In the genomic region with DNA sequence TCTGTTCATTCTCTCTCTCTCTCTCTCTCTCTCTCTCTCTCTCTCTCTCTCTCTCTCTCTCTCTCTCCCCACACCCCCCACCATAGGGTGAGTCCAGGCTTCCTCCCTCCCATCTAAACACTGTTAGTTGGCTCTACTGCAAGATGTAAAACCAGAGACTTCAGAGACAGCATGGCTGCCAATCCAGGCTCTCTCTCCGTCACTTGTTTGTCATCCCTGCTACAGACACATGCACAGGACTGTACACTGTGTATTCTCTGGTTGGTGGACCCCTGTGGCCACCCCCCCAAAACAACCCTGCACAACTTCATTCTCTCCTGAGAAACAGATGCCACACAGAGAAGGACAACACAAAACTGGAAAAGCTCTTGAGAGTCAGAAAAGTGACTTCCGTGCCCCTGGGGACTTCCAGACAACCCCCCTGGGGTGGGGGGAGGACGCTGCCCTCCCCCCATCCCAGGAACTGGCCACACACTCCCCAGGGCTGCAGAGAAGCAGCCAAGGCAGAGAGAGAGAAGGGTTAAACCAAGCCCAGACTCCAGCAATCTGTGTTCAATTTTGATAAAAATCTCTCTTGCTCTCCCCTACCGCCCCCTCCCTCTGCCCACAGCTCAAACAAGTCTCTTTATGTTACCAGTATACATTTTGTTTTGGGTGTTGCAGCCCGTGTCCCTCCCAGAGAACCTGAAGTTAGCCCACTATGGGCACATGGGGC, we compare ENCODE assay signal across 9 mouse cellular contexts. TPM values are rescaled to one million over a fixed set of nuclear protein-coding genes. Genes with fewer than 3 reads are reported as not detected.
A peak's percentile ranks its signal among the peaks of the same experiment; 100 is the strongest.
DNase-seq lines count a peak whose midpoint lies in the region; ATAC-seq and TF ChIP-seq lines count a peak whose summit lies in the region.
"Had no signal": no experiment of that assay in that cellular context is flagged by ENCODE, and none has a peak within 500 bp of the region (broad histone marks: within the 10 kb centered on the region; RNA-seq: fewer than 3 reads in every experiment).

No protein-coding gene starts in this region.

- H3K4me2 ChIP-seq in heart, embryonic 15.5 days = peak overlapping the region; percentile 84
- H3K4me2 ChIP-seq in embryonic facial prominence, embryonic 14.5 days (ENCODE audit: low read depth, low read length) = peak overlapping the region; percentile 84
- peak overlapping the region; percentile 66 for H3K4me2 ChIP-seq in intestine, embryonic 15.5 days (replicated peaks)
- H3K4me2 ChIP-seq in myocyte (ENCODE audit: low read depth) = peak overlapping the region; percentile 66

- H3K36me3 ChIP-seq in heart, embryonic 15.5 days = no peaks in the 10 kb centered on the region
- no peaks in the 10 kb centered on the region for H3K36me3 ChIP-seq in embryonic facial prominence, embryonic 14.5 days (ENCODE audit: control insufficient read depth, insufficient read depth, low read length)
- H3K36me3 ChIP-seq in intestine, embryonic 15.5 days = no peaks in the 10 kb centered on the region
- no peaks in the 10 kb centered on the region for H3K36me3 ChIP-seq in myocyte (ENCODE audit: control insufficient read depth, insufficient read depth)

- H3K27me3 ChIP-seq in heart, embryonic 15.5 days = peaks cover 5% of the 10 kb centered on the region; the same call in 1 of the 2 replicates
- H3K27me3 ChIP-seq in embryonic facial prominence, embryonic 14.5 days (replicated peaks; ENCODE audit: control insufficient read depth, insufficient read depth, low read length) = no peaks in the 10 kb centered on the region
- H3K27me3 ChIP-seq in intestine, embryonic 15.5 days (replicated peaks) = 0 out of 2 replicates have a peak, but pooled peaks cover 3% of the 10 kb centered on the region
- peaks cover 15% of the 10 kb centered on the region for H3K27me3 ChIP-seq in myocyte (ENCODE audit: control insufficient read depth, insufficient read depth, insufficient read length)

- H3K9me3 ChIP-seq in heart, embryonic 15.5 days (replicated peaks) = no peaks in the 10 kb centered on the region
- H3K9me3 ChIP-seq in embryonic facial prominence, embryonic 14.5 days (ENCODE audit: control insufficient read depth, low read length) = no peaks in the 10 kb centered on the region
- H3K9me3 ChIP-seq in intestine, embryonic 15.5 days = no peaks in the 10 kb centered on the region

- peak overlapping the region; percentile 66 for H3K9ac ChIP-seq in heart, embryonic 15.5 days
- H3K9ac ChIP-seq in embryonic facial prominence, embryonic 14.5 days (ENCODE audit: low read depth, low read length) = peak overlapping the region; percentile 74
- peak overlapping the region; percentile 55 for H3K9ac ChIP-seq in intestine, embryonic 15.5 days

- H3K27ac ChIP-seq in heart, embryonic 15.5 days = peak overlapping the region; percentile 92; the same call in 1 of the 2 replicates
- H3K27ac ChIP-seq in embryonic facial prominence, embryonic 14.5 days (replicated peaks; ENCODE audit: low read depth, low read length) = peak overlapping the region; percentile 94
- H3K27ac ChIP-seq in intestine, embryonic 15.5 days = no peak overlapping the region; the same call in 1 of the 2 replicates

- H3ac ChIP-seq in myocyte (ENCODE audit: control insufficient read depth, insufficient read length) = no peak overlapping the region

- peak overlapping the region; percentile 71 for H3K4me3 ChIP-seq in heart, embryonic 15.5 days
- peak overlapping the region; percentile 57 for H3K4me3 ChIP-seq in embryonic facial prominence, embryonic 14.5 days (ENCODE audit: low read depth, low read length)
- H3K4me3 ChIP-seq in intestine, embryonic 15.5 days (replicated peaks) = peak overlapping the region; percentile 44
- no peak overlapping the region for H3K4me3 ChIP-seq in myocyte

- 18% methylated on average over 5 of the region's 5 CpGs for WGBS in heart, embryonic 15.5 days
- 13% methylated on average over 5 of the region's 5 CpGs for WGBS in embryonic facial prominence, embryonic 14.5 days
- WGBS in intestine, embryonic 15.5 days = 19% methylated on average over 5 of the region's 5 CpGs

- TF ChIP-seq POLR2A in myocyte (IDR thresholded peaks at IDR 0.05; ENCODE audit: insufficient read length, low read depth) = no peak

- H3K79me2 ChIP-seq in myocyte (ENCODE audit: control insufficient read depth, insufficient read depth) = no peaks in the 10 kb centered on the region

- no peak for DNase-seq in heart, postnatal 25 days (ENCODE audit: low spot score)
- DNase-seq in embryonic facial prominence, embryonic 14.5 days (ENCODE audit: low spot score) = peak; percentile 44
- no peak for DNase-seq in ovary, postnatal 14 days (ENCODE audit: low spot score)
- DNase-seq in gastrocnemius, postnatal 10 days = no peak
- no peak for DNase-seq in gastrocnemius, postnatal 4 days (ENCODE audit: low spot score in 2 of 2)

- ATAC-seq in heart, embryonic 15.5 days (replicated peaks; ENCODE audit: insufficient number of reproducible peaks, insufficient read depth, low FRiP score, low read depth) = no peak
- 0 out of 2 replicates have a peak, but pooled peaks have one; percentile 17 for ATAC-seq in embryonic facial prominence, embryonic 14.5 days (ENCODE audit: low read depth)
- 0 out of 2 replicates have a peak, but pooled peaks have one; percentile 16 for ATAC-seq in intestine, embryonic 15.5 days

- intact Hi-C loops in heart, postnatal 25 days (cut with DNase I) = loop anchor here (10.0 kb wide), 1 partner anchor 192 kb away; no protein-coding TSS in a partner anchor

- H3K4me1 ChIP-seq in heart, embryonic 15.5 days (replicated peaks) = peaks cover 21% of the 10 kb centered on the region
- peaks cover 17% of the 10 kb centered on the region; the same call in 1 of the 2 replicates for H3K4me1 ChIP-seq in embryonic facial prominence, embryonic 14.5 days (ENCODE audit: control insufficient read depth, insufficient read depth, low read length)
- H3K4me1 ChIP-seq in intestine, embryonic 15.5 days (replicated peaks) = peaks cover 6% of the 10 kb centered on the region; the same call in 1 of the 2 replicates

TF ChIP-seq in myocyte, 11 proteins besides CTCF, POLR2A, EP300 and RAD21:
- TF ChIP-seq REST (IDR thresholded peaks at IDR 0.05; ENCODE audit: insufficient read depth, insufficient read length) (no peak), USF1 (IDR thresholded peaks at IDR 0.05; ENCODE audit: low read depth) (no peak), MYOD1 (IDR thresholded peaks at IDR 0.05; ENCODE audit: control insufficient read depth in 1 of 3, insufficient read length in 2 of 3, low read depth in 2 of 3) (no peak), TCF3 (IDR thresholded peaks at IDR 0.05; ENCODE audit: insufficient read length, low read depth) (no peak), MYOG (IDR thresholded peaks at IDR 0.05; ENCODE audit: control insufficient read depth in 1 of 3, insufficient read depth in 1 of 3, insufficient read length in 2 of 3, low read depth in 2 of 3) (no peak), POLR2AphosphoS2 (IDR thresholded peaks at IDR 0.05; ENCODE audit: insufficient read length, low read depth) (no peak), E2F4 (IDR thresholded peaks at IDR 0.05; ENCODE audit: insufficient read depth) (no peak), MAX (IDR thresholded peaks at IDR 0.05; ENCODE audit: low read depth) (no peak), TCF12 (IDR thresholded peaks at IDR 0.05; ENCODE audit: insufficient read depth, poor library complexity, severe bottlenecking) (no peak), CEBPB (IDR thresholded peaks at IDR 0.05; ENCODE audit: insufficient read depth, poor library complexity, severe bottlenecking) (no peak), SRF (IDR thresholded peaks at IDR 0.05; ENCODE audit: control insufficient read depth, insufficient read length, low read depth) (no peak)

RNA-seq across cellular contexts. Expression of a gene that starts 1.3 kb away (rescaled TPM):
- 3.9 and 5.3 TPM in 2 replicates for polyA plus RNA-seq in heart, embryonic 15.5 days (2015; fragmentation: Nextera tagmentation; extraction: Ambion mirVana)
- total RNA-seq in heart, postnatal 25 days (2021) = 1 to 10 TPM; 8.8 to 9.7 TPM
- 8.0 and 8.6 TPM in 2 replicates for polyA plus RNA-seq in embryonic facial prominence, embryonic 14.5 days (2014; fragmentation: Nextera tagmentation; extraction: Ambion mirVana)
- 3.7 and 3.9 TPM in 2 replicates for polyA plus RNA-seq in intestine, embryonic 15.5 days (2015; fragmentation: Nextera tagmentation; extraction: Ambion mirVana)
- polyA plus RNA-seq in myocyte (2012; fragmentation: generic; extraction: Trizol) = 9.5 TPM
- 10 to 100 TPM; 13.1 to 13.4 TPM for total RNA-seq in gastrocnemius, postnatal 10 days (2021)
- total RNA-seq in gastrocnemius, postnatal 4 days (2021) = 10 to 100 TPM; 16.4 to 18.6 TPM

RNA-seq across cellular contexts. Expression of a gene that starts 52.1 kb away (rescaled TPM):
- polyA plus RNA-seq in heart, embryonic 15.5 days (2015; fragmentation: Nextera tagmentation; extraction: Ambion mirVana) = 1.7 and 1.9 TPM in 2 replicates
- 1 to 10 TPM; 1.4 to 4.2 TPM for total RNA-seq in heart, postnatal 25 days (2021)
- polyA plus RNA-seq in embryonic facial prominence, embryonic 14.5 days (2014; fragmentation: Nextera tagmentation; extraction: Ambion mirVana) = 2.1 and 2.3 TPM in 2 replicates
- 0.97 and 1.1 TPM in 2 replicates for polyA plus RNA-seq in intestine, embryonic 15.5 days (2015; fragmentation: Nextera tagmentation; extraction: Ambion mirVana)
- 0.07 TPM for polyA plus RNA-seq in myocyte (2012; fragmentation: generic; extraction: Trizol)
- total RNA-seq in gastrocnemius, postnatal 10 days (2021) = not detected
- total RNA-seq in gastrocnemius, postnatal 4 days (2021) = under 1 TPM; 0.21 to 0.56 TPM
- total RNA-seq: MEL had no signal
